Mouse (Mus musculus) intestine, postnatal 0 days (tissue): Measurements from ENCODE around the gene Artn. TPM values are rescaled to one million over a fixed set of nuclear protein-coding genes. Genes with fewer than 3 reads are reported as not detected.

ENCODE experiments used
- ATAC-seq: fragments of 200-750 bp; cut with Nextera tagmentation; 2 replicates; pipeline ENCODE4 v1.8.0; 2017; ENCODE audit warnings: mild to moderate bottlenecking, moderate TSS enrichment, moderate library complexity
- H3K27ac ChIP-seq: fragments of 300-500 bp; sonication (generic); 2 replicates; pipeline ENCODE4 v1.5.1; 2014; ENCODE audit warnings: mild to moderate bottlenecking, low read depth, low read length, moderate library complexity
- H3K27me3 ChIP-seq: fragments of 300-500 bp; sonication (generic); replicated peaks from 2 replicates; pipeline ENCODE4 v1.6.1; 2014; ENCODE audit warnings: low read length, mixed read lengths; ENCODE audit not compliant: control insufficient read depth, insufficient read depth
- H3K36me3 ChIP-seq: fragments of 300-500 bp; sonication (generic); 2 replicates; pipeline ENCODE4 v1.6.1; 2014; ENCODE audit warnings: mild to moderate bottlenecking, moderate library complexity; ENCODE audit not compliant: control insufficient read depth, insufficient read depth
- H3K4me1 ChIP-seq: fragments of 300-500 bp; sonication (generic); replicated peaks from 2 replicates; pipeline ENCODE4 v1.6.1; 2014; ENCODE audit warnings: antibody characterized with exemption, low read length, mixed read lengths; ENCODE audit not compliant: control insufficient read depth, insufficient read depth
- H3K4me2 ChIP-seq: fragments of 300-500 bp; sonication (generic); replicated peaks from 2 replicates; pipeline ENCODE4 v1.6.1; 2014; ENCODE audit warnings: low read depth, mild to moderate bottlenecking, moderate library complexity
- H3K4me3 ChIP-seq: fragments of 300-500 bp; sonication (generic); 2 replicates; pipeline ENCODE4 v1.5.1; 2014; ENCODE audit warnings: low read depth, low read length
- H3K9ac ChIP-seq: fragments of 300-500 bp; sonication (generic); 2 replicates; pipeline ENCODE4 v1.6.1; 2014; ENCODE audit warnings: mild to moderate bottlenecking, low read depth, low read length
- H3K9me3 ChIP-seq: fragments of 300-500 bp; sonication (generic); 2 replicates; pipeline ENCODE4 v1.6.1; 2016; ENCODE audit warnings: mixed run types; ENCODE audit not compliant: control insufficient read depth
- CTCF ChIP-seq: sonication (generic); IDR thresholded peaks from 2 replicates; pipeline ENCODE4 v1.5.1; 2016; ENCODE audit warnings: low read depth, mild to moderate bottlenecking, control low read depth, antibody characterized with exemption, moderate library complexity
- WGBS: fragments of 180-500 bp; shearing (Covaris S2); extraction: QIAGEN DNeasy Blood & Tissue Kit; methylation state at CpG from one replicate; pipeline ENCODE4 v1.1.7; 2014; 5-methylcytosine and 5-hydroxymethylcytosine counted together
- polyA plus RNA-seq: library from polyadenylated mRNA; unstranded; fragments of >200 nt; fragmentation: Nextera tagmentation; extraction: Ambion mirVana; gene quantifications from 2 replicates; pipeline ENCODE4 v1.2.1, GENCODE M21; 2015

The Artn gene
- polyA plus RNA-seq, 1 experiment from 2014 or later = 1.3 TPM

GRCm38 (mm10) chr4:117885994-117886393 lies 43.6 kb downstream of the Artn start:
- no peaks in the 10 kb centered on the region for H3K9me3 ChIP-seq
- H3K4me1 ChIP-seq = 0 out of 2 replicates have a peak, but pooled peaks cover 4% of the 10 kb centered on the region
- 83% methylated on average over 9 of the region's 9 CpGs for WGBS
- H3K9ac ChIP-seq = no peak overlapping the region
- ATAC-seq = no peak
- H3K4me2 ChIP-seq = peak overlapping the region; percentile 98
- peak overlapping the region; percentile 98 for H3K4me3 ChIP-seq
- peaks cover 26% of the 10 kb centered on the region for H3K36me3 ChIP-seq
- no peaks in the 10 kb centered on the region for H3K27me3 ChIP-seq
- TF ChIP-seq CTCF = no peak
- no peak overlapping the region for H3K27ac ChIP-seq

- 0 out of 2 replicates have a peak, but pooled peaks cover 4% of the 10 kb centered on the region for H3K4me1 ChIP-seq
These were observed 44.5 kb downstream of the Artn start for GRCm38 (mm10) chr4:117885093-117885492.

GRCm38 (mm10) chr4:117884146-117884545 lies 45.4 kb downstream of the Artn start:
- Histone ChIP-seq H3K4me3 (peak overlapping the region; percentile 5; the same call in 1 of the 2 replicates), H3K9ac (no peak overlapping the region), H3K27me3 (no peaks in the 10 kb centered on the region), H3K4me1 (0 out of 2 replicates have a peak, but pooled peaks cover 4% of the 10 kb centered on the region), H3K27ac (no peak overlapping the region), H3K36me3 (peaks cover 19% of the 10 kb centered on the region), H3K9me3 (no peaks in the 10 kb centered on the region), H3K4me2 (no peak overlapping the region)
- no peak for TF ChIP-seq CTCF
- ATAC-seq = no peak
- WGBS = 91% methylated on average over 1 of the region's 1 CpGs

More at GRCm38 (mm10) chr4:117885093-117885492, 44.5 kb downstream of the Artn start:
- no peaks in the 10 kb centered on the region for H3K9me3 ChIP-seq
- no peak overlapping the region for H3K4me2 ChIP-seq
- WGBS = 95% methylated on average over 10 of the region's 10 CpGs
- peaks cover 25% of the 10 kb centered on the region for H3K36me3 ChIP-seq
- no peak overlapping the region for H3K4me3 ChIP-seq
- H3K9ac ChIP-seq = no peak overlapping the region
- TF ChIP-seq CTCF = no peak
- no peak overlapping the region for H3K27ac ChIP-seq
- no peaks in the 10 kb centered on the region for H3K27me3 ChIP-seq
- no peak for ATAC-seq

- peak within 1 kb of the TSS; percentile 37; the same call in 1 of the 2 replicates for H3K27ac ChIP-seq
- H3K9ac ChIP-seq = peak within 1 kb of the TSS; percentile 57
- peak within 1 kb of the TSS; percentile 86 for H3K4me2 ChIP-seq
- peak; percentile 12; the same call in 1 of the 2 replicates for ATAC-seq
- H3K36me3 ChIP-seq = peaks cover 18% of the 10 kb centered on the region
- 3% methylated on average over 71 of the region's 103 CpGs for WGBS
- no peaks in the 10 kb centered on the region for H3K9me3 ChIP-seq
- peak within 1 kb of the TSS; percentile 57 for H3K4me3 ChIP-seq
- H3K4me1 ChIP-seq = 0 out of 2 replicates have a peak, but pooled peaks cover 4% of the 10 kb centered on the region
- H3K27me3 ChIP-seq = no peaks in the 10 kb centered on the region
- peak; percentile 54 for TF ChIP-seq CTCF
These were observed 46.6 kb downstream of the Artn start, which contains the start of gene B4galt2 for GRCm38 (mm10) chr4:117882701-117883691. Gene B4galt2 (minus strand): TSS chr4:117883487.

GRCm38 (mm10) chr4:117878703-117879102 lies 50.9 kb downstream of the Artn start:
- H3K9me3 ChIP-seq = no peaks in the 10 kb centered on the region
- ATAC-seq = no peak
- no peak overlapping the region for H3K4me3 ChIP-seq
- H3K9ac ChIP-seq = no peak overlapping the region
- no peak overlapping the region for H3K27ac ChIP-seq
- 83% methylated on average over 5 of the region's 5 CpGs for WGBS
- no peaks in the 10 kb centered on the region for H3K4me1 ChIP-seq
- peaks cover 7% of the 10 kb centered on the region; the same call in 1 of the 2 replicates for H3K36me3 ChIP-seq
- H3K4me2 ChIP-seq = no peak overlapping the region
- no peaks in the 10 kb centered on the region for H3K27me3 ChIP-seq
- no peak for TF ChIP-seq CTCF

GRCm38 (mm10) chr4:117878301-117878700 lies 51.3 kb downstream of the Artn start:
- no peak overlapping the region for H3K4me2 ChIP-seq

More at GRCm38 (mm10) chr4:117878301-117878700, 51.3 kb downstream of the Artn start:
- Histone ChIP-seq H3K27me3 (no peaks in the 10 kb centered on the region), H3K9ac (no peak overlapping the region), H3K4me1 (no peaks in the 10 kb centered on the region), H3K9me3 (no peaks in the 10 kb centered on the region), H3K36me3 (peaks cover 7% of the 10 kb centered on the region; the same call in 1 of the 2 replicates), H3K27ac (no peak overlapping the region), H3K4me3 (no peak overlapping the region)
- no peak for TF ChIP-seq CTCF
- no peak for ATAC-seq
- 47% methylated on average over 10 of the region's 10 CpGs for WGBS

Other genes with a start within 250 kb of the Artn start
- gene Dmap1, start 247.5 kb downstream of the Artn start, polyA plus RNA-seq = 22.1 and 22.7 TPM in 2 replicates
- gene Gm12845, start 205.4 kb downstream of the Artn start, polyA plus RNA-seq = not detected in 2 replicates
- gene Klf17, start 164.1 kb downstream of the Artn start, polyA plus RNA-seq = not detected in 2 replicates
- 4.9 and 5.8 TPM in 2 replicates for gene Slc6a9, start 95.3 kb downstream of the Artn start, polyA plus RNA-seq
- gene Ccdc24, start 57.2 kb downstream of the Artn start, polyA plus RNA-seq = 0.64 and 0.80 TPM in 2 replicates
- gene B4galt2, start 46.3 kb downstream of the Artn start, polyA plus RNA-seq = 8.7 and 8.9 TPM in 2 replicates
- gene Atp6v0b, start 42.4 kb downstream of the Artn start, polyA plus RNA-seq = 441 and 442 TPM in 2 replicates
- gene Dph2, start 37.7 kb downstream of the Artn start, polyA plus RNA-seq = 5.0 and 5.5 TPM in 2 replicates
- 15.8 and 18.2 TPM in 2 replicates for gene Ipo13, start 14.8 kb downstream of the Artn start, polyA plus RNA-seq
- 15.6 and 15.7 TPM in 2 replicates for gene St3gal3, start 205.2 kb upstream of the Artn start, polyA plus RNA-seq